Mouse (Mus musculus): ENCODE results near the gene Taok1.

GRCm38 (mm10) chr11:77532202-77532846, 75.3 kb downstream of the Taok1 start:
- TF ChIP-seq CTCF (IDR thresholded peaks at IDR 0.05) (no peak), EP300 (IDR thresholded peaks at IDR 0.05) (no peak)

Measured in lung, postnatal 0 days (tissue).